ENCODE assay signal across 25 mouse cellular contexts in genomic region chr3:54687245-54687644, GRCm38 (mm10). TPM values are rescaled to one million over a fixed set of nuclear protein-coding genes. Genes with fewer than 3 reads are reported as not detected.
DNase-seq lines count a peak whose midpoint lies in the region; ATAC-seq and TF ChIP-seq lines count a peak whose summit lies in the region.
"Had no signal": no experiment of that assay in that cellular context is flagged by ENCODE, and none has a peak within 500 bp of the region (broad histone marks: within the 10 kb centered on the region; RNA-seq: fewer than 3 reads in every experiment).

No protein-coding gene starts in this region.

- H3K4me3 ChIP-seq in lung, postnatal 0 days (ENCODE audit: low read depth, low read length) = no peak overlapping the region
- no peak overlapping the region for H3K4me3 ChIP-seq in lung, adult 2 months (replicated peaks; ENCODE audit: extremely low read depth, low read depth, low read length)
- H3K4me3 ChIP-seq in stomach, postnatal 0 days (ENCODE audit: low read depth, low read length) = no peak overlapping the region
- H3K4me3 ChIP-seq: embryonic facial prominence, embryonic 10.5 days; embryonic facial prominence, embryonic 12.5 days; forebrain, embryonic 13.5 days; forebrain, embryonic 15.5 days had no signal

- no peak for TF ChIP-seq CTCF in lung, postnatal 0 days (IDR thresholded peaks at IDR 0.05)
- no peak for TF ChIP-seq CTCF in lung, adult 2 months (IDR thresholded peaks at IDR 0.05; ENCODE audit: insufficient read depth, low read length)
- no peak for TF ChIP-seq CTCF in stomach, postnatal 0 days (IDR thresholded peaks at IDR 0.05; ENCODE audit: low read depth)

- no peak for TF ChIP-seq POLR2A in lung, adult 2 months (IDR thresholded peaks at IDR 0.05; ENCODE audit: borderline replicate concordance, extremely low read depth, low read depth, low read length)

- no peak overlapping the region for H3K4me2 ChIP-seq in lung, postnatal 0 days (replicated peaks; ENCODE audit: low read depth, low read length)
- no peak overlapping the region for H3K4me2 ChIP-seq in stomach, postnatal 0 days (replicated peaks; ENCODE audit: low read depth)
- H3K4me2 ChIP-seq: embryonic facial prominence, embryonic 12.5 days; forebrain, embryonic 13.5 days; forebrain, embryonic 15.5 days had no signal

- ATAC-seq in lung, postnatal 0 days = peak; percentile 44
- peak; percentile 70 for ATAC-seq in stomach, postnatal 0 days (ENCODE audit: low FRiP score, low TSS enrichment)
- ATAC-seq: CD4-positive, CD25-positive, alpha-beta regulatory T cell, adult 4 months; forebrain, embryonic 13.5 days; forebrain, embryonic 15.5 days had no signal

- no peak overlapping the region for H3K27ac ChIP-seq in lung, postnatal 0 days (ENCODE audit: low read length)
- H3K27ac ChIP-seq in stomach, postnatal 0 days (replicated peaks) = no peak overlapping the region
- H3K27ac ChIP-seq: embryonic facial prominence, embryonic 10.5 days; embryonic facial prominence, embryonic 12.5 days; forebrain, embryonic 13.5 days; forebrain, embryonic 15.5 days had no signal

- H3K9me3 ChIP-seq in lung, postnatal 0 days (ENCODE audit: low read length) = no peaks in the 10 kb centered on the region
- H3K9me3 ChIP-seq in stomach, postnatal 0 days (ENCODE audit: control insufficient read depth, low read length) = no peaks in the 10 kb centered on the region
- H3K9me3 ChIP-seq: embryonic facial prominence, embryonic 10.5 days; embryonic facial prominence, embryonic 12.5 days; forebrain, embryonic 13.5 days; forebrain, embryonic 15.5 days; G1E had no signal

- no peaks in the 10 kb centered on the region; the same call in 1 of the 2 replicates for H3K4me1 ChIP-seq in lung, postnatal 0 days (ENCODE audit: insufficient read depth, low read depth, low read length)
- H3K4me1 ChIP-seq in lung, adult 2 months (ENCODE audit: control insufficient read depth, insufficient read depth, low read length) = no peaks in the 10 kb centered on the region
- no peaks in the 10 kb centered on the region for H3K4me1 ChIP-seq in stomach, postnatal 0 days (replicated peaks; ENCODE audit: control insufficient read depth, insufficient read depth)
- H3K4me1 ChIP-seq: embryonic facial prominence, embryonic 12.5 days; forebrain, embryonic 13.5 days had no signal

- no peaks in the 10 kb centered on the region for H3K36me3 ChIP-seq in lung, postnatal 0 days (ENCODE audit: insufficient read depth, low read length)
- H3K36me3 ChIP-seq in stomach, postnatal 0 days (ENCODE audit: control insufficient read depth, insufficient read depth, low read length) = no peaks in the 10 kb centered on the region
- H3K36me3 ChIP-seq: embryonic facial prominence, embryonic 10.5 days; embryonic facial prominence, embryonic 12.5 days; forebrain, embryonic 15.5 days; G1E had no signal

- 57% methylated on average over 2 of the region's 2 CpGs for WGBS in lung, postnatal 0 days
- WGBS in lung, adult 2 months = 57% methylated on average over 2 of the region's 2 CpGs
- 26% methylated on average over 2 of the region's 2 CpGs for WGBS in stomach, postnatal 0 days

- no peak for TF ChIP-seq EP300 in lung, postnatal 0 days (IDR thresholded peaks at IDR 0.05)
- TF ChIP-seq EP300 in stomach, postnatal 0 days (optimal IDR thresholded peaks at IDR 0.05) = peak; percentile 47

- no peak overlapping the region for H3K9ac ChIP-seq in lung, postnatal 0 days (replicated peaks; ENCODE audit: low read depth)
- no peak overlapping the region for H3K9ac ChIP-seq in stomach, postnatal 0 days (ENCODE audit: low read length)
- H3K9ac ChIP-seq: embryonic facial prominence, embryonic 12.5 days; forebrain, embryonic 13.5 days; forebrain, embryonic 15.5 days had no signal

- DNase-seq in lung, postnatal 0 days (ENCODE audit: low spot score) = peak; percentile 42
- no peak for DNase-seq in lung, postnatal 10 days
- DNase-seq in lung, postnatal 36 days = peak; percentile 29
- no peak for DNase-seq in lung, adult 2 months
- DNase-seq in NIH3T3 (ENCODE audit: low read depth) = peak; percentile 55
- DNase-seq in stomach, postnatal 0 days (ENCODE audit: low spot score) = peak; percentile 57
- DNase-seq in thymus, adult 18-20 months = no peak
- DNase-seq: adrenal gland, adult 2 months; adrenal gland, postnatal 10 days; adrenal gland, postnatal 25 days; B cell, adult 2 months; cerebellum, adult 11 months; cerebellum, adult 18-20 months; cerebellum, adult 8-10 months; cerebellum, adult 9-11 months; cerebellum, postnatal 14 days; cerebellum, postnatal 36 days had no signal

- H3K27me3 ChIP-seq in lung, postnatal 0 days (replicated peaks; ENCODE audit: insufficient read depth, low read length) = no peaks in the 10 kb centered on the region
- no peaks in the 10 kb centered on the region for H3K27me3 ChIP-seq in stomach, postnatal 0 days (ENCODE audit: control insufficient read depth, insufficient read depth, low read length)
- H3K27me3 ChIP-seq: CH12.LX; embryonic facial prominence, embryonic 12.5 days; forebrain, embryonic 15.5 days had no signal

RNA-seq across cellular contexts. Expression of gene Supt20, which starts 5.4 kb away (rescaled TPM):
- 50.6 and 54.3 TPM in 2 replicates for polyA plus RNA-seq in lung, postnatal 0 days (2015; fragmentation: Nextera tagmentation; extraction: Ambion mirVana)
- 43.9 and 50.1 TPM in 2 replicates for polyA plus RNA-seq in lung, adult 2 months (2012; rRNA removed)
- polyA plus RNA-seq in stomach, postnatal 0 days (2015; fragmentation: Nextera tagmentation; extraction: Ambion mirVana) = 36.0 and 40.8 TPM in 2 replicates

RNA-seq across cellular contexts. Expression of gene Gm21958, which starts 26.9 kb away (rescaled TPM):
- polyA plus RNA-seq in lung, postnatal 0 days (2015; fragmentation: Nextera tagmentation; extraction: Ambion mirVana) = not detected in 2 replicates
- not detected in 2 replicates for polyA plus RNA-seq in lung, adult 2 months (2012; rRNA removed)
- 0.48 TPM in 1 of 2 replicates, not detected in the other for polyA plus RNA-seq in stomach, postnatal 0 days (2015; fragmentation: Nextera tagmentation; extraction: Ambion mirVana)
- polyA plus RNA-seq: adrenal gland, adult 2 months; brain, embryonic 14.5 days; embryonic facial prominence, embryonic 10.5 days; forebrain, embryonic 13.5 days; G1E had no signal

RNA-seq across cellular contexts. Expression of gene Exosc8, which starts 47.9 kb away (rescaled TPM):
- polyA plus RNA-seq in lung, postnatal 0 days (2015; fragmentation: Nextera tagmentation; extraction: Ambion mirVana) = 37.1 and 39.0 TPM in 2 replicates
- 15.3 and 20.3 TPM in 2 replicates for polyA plus RNA-seq in lung, adult 2 months (2012; rRNA removed)
- 37.1 and 41.3 TPM in 2 replicates for polyA plus RNA-seq in stomach, postnatal 0 days (2015; fragmentation: Nextera tagmentation; extraction: Ambion mirVana)

RNA-seq across cellular contexts. Expression of gene Alg5, which starts 48.1 kb away (rescaled TPM):
- 53.5 and 65.8 TPM in 2 replicates for polyA plus RNA-seq in lung, postnatal 0 days (2015; fragmentation: Nextera tagmentation; extraction: Ambion mirVana)
- 9.4 and 12.4 TPM in 2 replicates for polyA plus RNA-seq in lung, adult 2 months (2012; rRNA removed)
- polyA plus RNA-seq in stomach, postnatal 0 days (2015; fragmentation: Nextera tagmentation; extraction: Ambion mirVana) = 81.3 and 84.7 TPM in 2 replicates

Comparison
In these comparisons a context has a peak if more than half of its experiments do, and no peak if none do; other contexts are left out.
1. DNase-seq: peak in lung, postnatal 0 days (single experiment), lung, postnatal 36 days (single experiment), NIH3T3 (single experiment) and stomach, postnatal 0 days (single experiment); none in lung, postnatal 10 days (single experiment), lung, adult 2 months (single experiment) and thymus, adult 18-20 months (0 of 2).